Mouse (Mus musculus) forebrain, embryonic 15.5 days (tissue): ENCODE measurements around the gene Nell2. TPM values are rescaled to one million over a fixed set of nuclear protein-coding genes. Genes with fewer than 3 reads are reported as not detected.
A peak's percentile ranks its signal among the peaks of the same experiment; 100 is the strongest.

Source experiments
- ATAC-seq: fragments of 200-750 bp; cut with Nextera tagmentation; replicated peaks from 2 replicates; pipeline ENCODE4 v1.8.0; 2017; ENCODE audit warnings: mild to moderate bottlenecking, moderate TSS enrichment, moderate library complexity
- H3K27ac ChIP-seq: fragments of 300-500 bp; sonication (generic); replicated peaks from 2 replicates; pipeline ENCODE4 v1.5.1; 2015; ENCODE audit warnings: mild to moderate bottlenecking, inconsistent platforms
- H3K27me3 ChIP-seq: fragments of 300-500 bp; sonication (generic); 2 replicates; pipeline ENCODE4 v1.6.1; 2015; ENCODE audit warnings: inconsistent platforms
- H3K36me3 ChIP-seq: fragments of 300-500 bp; sonication (generic); 2 replicates; pipeline ENCODE4 v1.6.1; 2015; ENCODE audit warnings: mild to moderate bottlenecking, inconsistent platforms
- H3K4me1 ChIP-seq: fragments of 300-500 bp; sonication (generic); 2 replicates; pipeline ENCODE4 v1.6.1; 2015; ENCODE audit warnings: inconsistent platforms
- H3K4me2 ChIP-seq: fragments of 300-500 bp; sonication (generic); replicated peaks from 2 replicates; pipeline ENCODE4 v1.6.1; 2015; ENCODE audit warnings: mild to moderate bottlenecking, inconsistent platforms
- H3K4me3 ChIP-seq: fragments of 300-500 bp; sonication (generic); 2 replicates; pipeline ENCODE4 v1.5.1; 2015; ENCODE audit warnings: mild to moderate bottlenecking, inconsistent platforms
- H3K9ac ChIP-seq: fragments of 300-500 bp; sonication (generic); replicated peaks from 2 replicates; pipeline ENCODE4 v1.6.1; 2015; ENCODE audit warnings: mild to moderate bottlenecking, inconsistent platforms
- H3K9me3 ChIP-seq: fragments of 300-500 bp; sonication (generic); 2 replicates; pipeline ENCODE4 v1.6.1; 2016; ENCODE audit warnings: inconsistent platforms
- WGBS: fragments of 180-500 bp; shearing (Covaris S2); methylation state at CpG from one replicate; pipeline ENCODE4 v1.1.7; 2015; ENCODE audit warnings: mixed read lengths; 5-methylcytosine and 5-hydroxymethylcytosine counted together
- polyA plus RNA-seq: library from polyadenylated mRNA; unstranded; fragments of >200 nt; fragmentation: Nextera tagmentation; extraction: Ambion mirVana; gene quantifications from 2 replicates; pipeline ENCODE4 v1.2.1, GENCODE M21; 2015

Gene Nell2
- polyA plus RNA-seq, 1 experiment from 2014 or later = 213 TPM

GRCm38 (mm10) chr15:95131401-95131800 is 397.0 kb downstream of the Nell2 start:
- no peak overlapping the region for H3K4me3 ChIP-seq
- peaks cover 7% of the 10 kb centered on the region; the same call in 1 of the 2 replicates for H3K4me1 ChIP-seq
- no peaks in the 10 kb centered on the region for H3K9me3 ChIP-seq
- no peaks in the 10 kb centered on the region for H3K27me3 ChIP-seq
- no peak for ATAC-seq
- no peaks in the 10 kb centered on the region for H3K36me3 ChIP-seq
- H3K27ac ChIP-seq = no peak overlapping the region
- no peak overlapping the region for H3K9ac ChIP-seq
- 71% methylated on average over 4 of the region's 4 CpGs for whole genome bisulfite sequencing
- no peak overlapping the region for H3K4me2 ChIP-seq

DNA sequence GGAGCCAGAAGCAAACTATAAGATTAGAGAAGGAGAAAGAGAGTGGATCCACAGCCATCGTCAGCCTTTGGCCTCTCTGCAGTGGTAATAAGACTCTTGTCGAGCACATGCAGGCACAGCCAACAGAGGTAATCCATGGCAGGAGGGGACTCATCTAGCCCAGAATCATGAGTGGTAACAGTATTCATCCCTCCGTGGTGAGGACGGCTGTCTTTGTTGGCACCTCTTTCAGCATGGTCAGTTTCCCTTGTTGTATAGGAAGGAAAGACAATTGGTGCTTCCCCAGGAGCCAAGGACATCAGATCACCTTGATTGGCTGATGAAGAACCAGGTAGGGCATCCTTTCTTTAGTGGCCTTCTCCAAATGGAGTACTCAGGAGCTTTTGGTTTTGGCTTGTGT is 419.7 kb downstream of the Nell2 start:
- no peaks in the 10 kb centered on the region for H3K27me3 ChIP-seq
- no peaks in the 10 kb centered on the region for H3K36me3 ChIP-seq
- H3K4me3 ChIP-seq = no peak overlapping the region
- 86% methylated on average over 4 of the region's 4 CpGs for WGBS
- no peak overlapping the region for H3K27ac ChIP-seq
- H3K9me3 ChIP-seq = no peaks in the 10 kb centered on the region
- H3K9ac ChIP-seq = no peak overlapping the region
- H3K4me2 ChIP-seq = no peak overlapping the region
- no peak for ATAC-seq
- H3K4me1 ChIP-seq = peaks cover 20% of the 10 kb centered on the region

DNA sequence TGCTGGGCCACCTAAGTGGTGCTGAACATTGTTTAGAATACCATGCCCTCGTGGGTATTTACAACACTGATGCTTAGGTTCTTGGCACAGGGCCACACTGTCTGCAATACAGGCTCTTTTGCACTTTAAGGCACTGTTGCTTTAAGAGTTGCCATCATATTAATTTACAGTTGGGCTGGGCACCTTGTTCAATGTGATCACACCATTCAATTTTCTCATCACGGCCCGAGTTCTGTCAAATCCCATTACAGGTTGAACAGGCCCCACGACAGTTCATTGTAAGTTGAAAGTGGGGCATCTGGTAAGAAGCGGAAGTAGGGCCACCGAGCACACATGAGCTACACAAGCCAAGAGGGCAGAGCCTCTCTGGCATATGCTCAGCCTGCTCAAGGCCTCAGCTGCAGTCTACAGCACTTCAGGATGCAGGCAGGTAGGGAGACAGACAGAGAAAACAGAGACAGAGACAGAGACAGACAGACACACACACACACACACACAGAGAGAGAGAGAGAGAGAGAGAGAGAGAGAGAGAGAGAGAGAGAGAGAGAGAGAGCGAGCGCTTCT is 421.0 kb downstream of the Nell2 start:
- no peaks in the 10 kb centered on the region for H3K9me3 ChIP-seq
- no peak overlapping the region for H3K4me2 ChIP-seq
- H3K9ac ChIP-seq = no peak overlapping the region
- WGBS = 37% methylated on average over 8 of the region's 8 CpGs
- H3K36me3 ChIP-seq = no peaks in the 10 kb centered on the region
- ATAC-seq = 0 out of 2 replicates have a peak, but pooled peaks have one; percentile 35
- H3K27me3 ChIP-seq = no peaks in the 10 kb centered on the region
- H3K4me3 ChIP-seq = no peak overlapping the region
- no peak overlapping the region for H3K27ac ChIP-seq
- H3K4me1 ChIP-seq = peaks cover 20% of the 10 kb centered on the region

- ATAC-seq = no peak
These were observed 426.8 kb downstream of the Nell2 start for GRCm38 (mm10) chr15:95101522-95101921.

GRCm38 (mm10) chr15:95100133-95100532 is 428.2 kb downstream of the Nell2 start:
- ATAC-seq = no peak
- Histone ChIP-seq H3K4me1 (no peaks in the 10 kb centered on the region), H3K27me3 (no peaks in the 10 kb centered on the region), H3K4me3 (no peak overlapping the region), H3K9ac (no peak overlapping the region), H3K27ac (no peak overlapping the region), H3K4me2 (no peak overlapping the region), H3K36me3 (no peaks in the 10 kb centered on the region), H3K9me3 (no peaks in the 10 kb centered on the region)
- 92% methylated on average over 7 of the region's 7 CpGs for WGBS

More at GRCm38 (mm10) chr15:95101522-95101921, 426.8 kb downstream of the Nell2 start:
- H3K4me2 ChIP-seq = no peak overlapping the region
- no peaks in the 10 kb centered on the region for H3K9me3 ChIP-seq
- no peaks in the 10 kb centered on the region for H3K4me1 ChIP-seq
- H3K9ac ChIP-seq = no peak overlapping the region
- H3K4me3 ChIP-seq = no peak overlapping the region
- H3K27ac ChIP-seq = no peak overlapping the region
- no peaks in the 10 kb centered on the region for H3K27me3 ChIP-seq
- no peaks in the 10 kb centered on the region for H3K36me3 ChIP-seq

DNA sequence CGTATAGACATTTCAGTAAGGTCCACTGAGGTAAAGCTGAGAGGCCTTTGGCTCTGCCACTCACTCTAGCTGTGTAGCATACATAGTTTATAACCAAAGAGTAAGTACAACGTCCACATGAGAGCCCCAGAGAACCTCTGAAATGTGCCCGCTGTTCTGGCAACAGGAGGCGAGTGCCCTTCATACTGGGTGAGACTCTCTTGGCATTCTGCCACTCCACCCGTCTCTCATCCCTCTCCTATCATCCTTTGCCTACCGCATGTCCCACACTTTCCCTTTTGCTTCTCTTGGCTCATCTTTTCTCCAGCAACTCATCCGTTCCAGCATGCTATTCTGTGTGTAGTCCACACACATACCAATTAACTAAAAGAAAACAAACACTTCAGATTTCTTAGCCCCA is 442.4 kb downstream of the Nell2 start:
- Histone ChIP-seq H3K27ac (no peak overlapping the region), H3K9ac (no peak overlapping the region), H3K36me3 (no peaks in the 10 kb centered on the region), H3K27me3 (no peaks in the 10 kb centered on the region), H3K4me1 (0 out of 2 replicates have a peak, but pooled peaks cover 3% of the 10 kb centered on the region), H3K4me3 (no peak overlapping the region), H3K4me2 (no peak overlapping the region), H3K9me3 (no peaks in the 10 kb centered on the region)
- 68% methylated on average over 7 of the region's 7 CpGs for WGBS
- ATAC-seq = no peak

DNA sequence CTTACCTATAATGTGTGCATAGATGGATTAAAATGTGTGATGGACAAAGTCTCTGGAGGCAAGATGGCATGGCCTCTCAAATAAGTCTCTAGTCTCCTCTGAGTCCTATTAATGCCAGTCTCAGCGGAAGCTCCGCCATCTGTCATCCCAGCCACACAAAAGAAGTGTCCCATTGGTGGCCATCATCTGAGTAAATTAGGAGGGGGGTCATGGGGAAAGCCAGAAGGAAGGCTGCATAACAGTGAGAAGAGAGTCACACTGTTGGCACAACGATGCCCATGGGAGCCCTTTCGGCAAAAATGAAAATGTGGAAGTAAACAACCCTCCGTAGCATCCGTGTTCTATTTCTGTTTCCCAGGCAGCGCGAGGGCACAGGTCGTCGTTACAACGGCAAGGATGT is 446.7 kb downstream of the Nell2 start:
- no peak for ATAC-seq
- H3K4me2 ChIP-seq = no peak overlapping the region
- H3K27ac ChIP-seq = 0 out of 2 replicates have a peak overlapping the region, but pooled peaks have one; percentile 11
- H3K9me3 ChIP-seq = no peaks in the 10 kb centered on the region
- no peaks in the 10 kb centered on the region for H3K27me3 ChIP-seq
- H3K9ac ChIP-seq = no peak overlapping the region
- no peaks in the 10 kb centered on the region for H3K36me3 ChIP-seq
- 66% methylated on average over 11 of the region's 11 CpGs for WGBS
- no peak overlapping the region for H3K4me3 ChIP-seq
- 0 out of 2 replicates have a peak, but pooled peaks cover 3% of the 10 kb centered on the region for H3K4me1 ChIP-seq

DNA sequence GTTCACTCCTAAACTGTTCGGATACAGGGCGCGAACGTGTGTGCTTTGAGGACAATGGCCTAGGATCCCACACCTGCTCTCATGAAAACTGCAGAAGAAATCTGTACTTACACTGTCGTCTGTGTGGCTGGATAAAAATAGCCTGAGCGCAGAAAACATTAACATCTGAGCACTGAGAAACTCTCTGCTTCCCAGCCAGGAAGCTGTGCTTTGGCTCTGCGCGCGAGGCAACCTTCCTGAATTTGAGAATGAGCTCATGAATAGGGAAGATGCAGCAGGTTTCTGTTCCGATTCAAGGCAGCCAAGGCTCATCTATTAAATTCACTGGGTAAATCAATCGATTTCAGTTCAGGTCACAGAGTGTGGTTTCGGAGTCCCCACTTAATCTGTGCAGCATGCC is 453.0 kb downstream of the Nell2 start:
- Histone ChIP-seq H3K36me3 (no peaks in the 10 kb centered on the region), H3K27ac (peak overlapping the region; percentile 39), H3K4me3 (no peak overlapping the region), H3K27me3 (no peaks in the 10 kb centered on the region), H3K4me2 (no peak overlapping the region), H3K4me1 (peaks cover 6% of the 10 kb centered on the region), H3K9ac (no peak overlapping the region), H3K9me3 (no peaks in the 10 kb centered on the region)
- 69% methylated on average over 12 of the region's 12 CpGs for WGBS
- no peak for ATAC-seq

GRCm38 (mm10) chr15:95070881-95071280 is 457.5 kb downstream of the Nell2 start:
- Histone ChIP-seq H3K27ac (no peak overlapping the region), H3K4me1 (peaks cover 10% of the 10 kb centered on the region), H3K4me2 (no peak overlapping the region), H3K9me3 (no peaks in the 10 kb centered on the region), H3K27me3 (no peaks in the 10 kb centered on the region), H3K36me3 (no peaks in the 10 kb centered on the region), H3K9ac (no peak overlapping the region), H3K4me3 (no peak overlapping the region)
- WGBS = 93% methylated on average over 7 of the region's 7 CpGs
- no peak for ATAC-seq

- H3K4me3 ChIP-seq = no peak overlapping the region
- no peaks in the 10 kb centered on the region for H3K27me3 ChIP-seq
- H3K27ac ChIP-seq = no peak overlapping the region
- H3K9me3 ChIP-seq = no peaks in the 10 kb centered on the region
- 0 out of 2 replicates have a peak, but pooled peaks cover 5% of the 10 kb centered on the region for H3K4me1 ChIP-seq
- no peak overlapping the region for H3K4me2 ChIP-seq
- ATAC-seq = no peak
- 68% methylated on average over 1 of the region's 1 CpGs for WGBS
- H3K9ac ChIP-seq = no peak overlapping the region
- H3K36me3 ChIP-seq = no peaks in the 10 kb centered on the region
These were observed 459.6 kb downstream of the Nell2 start for GRCm38 (mm10) chr15:95068799-95069198.

DNA sequence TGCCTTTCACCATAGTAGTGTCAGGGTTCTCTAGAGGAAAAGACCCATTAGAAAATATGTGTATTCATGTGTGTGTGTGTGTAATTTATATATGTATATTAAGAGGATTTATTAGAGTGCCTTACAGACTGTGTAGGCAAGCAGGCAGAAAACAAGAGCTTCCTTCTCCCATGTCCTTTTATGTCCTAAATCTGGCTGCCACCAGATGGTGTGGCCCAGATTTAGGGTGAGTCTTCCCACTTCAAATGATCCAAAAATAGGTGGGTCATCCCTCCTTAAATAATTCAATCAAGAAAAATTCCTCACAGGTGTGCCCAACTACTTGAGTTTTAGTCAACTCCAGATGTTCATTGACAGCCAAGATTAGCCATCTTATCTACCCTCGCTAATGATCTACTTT is 460.3 kb downstream of the Nell2 start:
- Histone ChIP-seq H3K36me3 (no peaks in the 10 kb centered on the region), H3K4me2 (no peak overlapping the region), H3K9me3 (no peaks in the 10 kb centered on the region), H3K9ac (no peak overlapping the region), H3K4me3 (no peak overlapping the region), H3K27ac (no peak overlapping the region), H3K27me3 (no peaks in the 10 kb centered on the region), H3K4me1 (0 out of 2 replicates have a peak, but pooled peaks cover 5% of the 10 kb centered on the region)
- WGBS = 96% methylated on average over 1 of the region's 1 CpGs
- no peak for ATAC-seq

DNA sequence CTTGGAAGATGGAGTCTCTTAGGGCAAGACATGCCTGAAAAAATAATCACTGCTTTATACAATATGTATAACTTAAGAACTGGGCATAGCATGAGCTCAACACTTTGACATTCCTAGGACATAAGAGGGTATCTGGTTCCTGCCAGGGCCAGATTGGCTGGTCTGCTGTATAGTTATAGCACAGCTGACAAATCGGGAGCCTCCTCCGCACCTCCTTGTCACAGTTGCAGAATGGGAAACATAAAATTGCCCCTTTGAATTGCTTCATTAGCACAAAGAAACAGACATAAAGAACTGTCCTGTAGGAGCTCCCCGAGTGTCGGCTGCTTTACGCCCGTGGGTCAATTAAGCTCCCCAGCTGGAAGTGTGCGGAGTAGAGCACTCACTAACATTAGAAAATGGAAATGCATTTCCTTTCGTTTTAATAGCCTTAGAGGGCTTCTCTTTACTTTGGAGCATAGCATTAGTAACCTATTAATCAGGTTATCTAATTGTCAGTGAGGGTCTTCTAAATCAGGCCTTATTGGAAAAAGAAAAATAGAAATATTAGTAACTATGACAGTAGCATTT is 473.2 kb downstream of the Nell2 start:
- no peaks in the 10 kb centered on the region for H3K9me3 ChIP-seq
- 19% methylated on average over 8 of the region's 8 CpGs for WGBS
- no peaks in the 10 kb centered on the region for H3K36me3 ChIP-seq
- H3K4me2 ChIP-seq = no peak overlapping the region
- no peak overlapping the region for H3K27ac ChIP-seq
- H3K9ac ChIP-seq = no peak overlapping the region
- no peak overlapping the region for H3K4me3 ChIP-seq
- peaks cover 5% of the 10 kb centered on the region; the same call in 1 of the 2 replicates for H3K4me1 ChIP-seq
- ATAC-seq = no peak
- H3K27me3 ChIP-seq = no peaks in the 10 kb centered on the region
